21 mouse cellular contexts compared by ENCODE assay signal in the genomic region with DNA sequence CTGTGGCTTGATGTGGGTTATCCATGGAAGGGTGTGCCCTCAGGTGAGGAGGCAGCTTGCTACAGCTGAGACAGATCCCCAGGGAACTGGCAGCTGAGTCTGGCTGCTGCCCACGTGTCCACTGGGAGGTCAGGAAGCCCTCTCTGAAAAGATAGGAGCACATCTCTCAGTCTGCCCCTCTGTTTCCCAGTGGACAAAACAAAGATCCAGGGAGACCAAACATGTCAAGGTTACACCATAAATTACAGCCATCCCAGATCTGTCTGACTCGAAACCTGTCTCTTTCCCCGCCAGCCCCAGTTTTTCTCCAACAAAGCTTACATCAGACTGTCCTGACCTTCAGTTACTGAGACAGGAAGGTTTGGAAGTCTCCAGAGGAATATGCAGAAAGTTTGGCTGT. TPM values are rescaled to one million over a fixed set of nuclear protein-coding genes. Genes with fewer than 3 reads are reported as not detected.
DNase-seq lines count a peak whose midpoint lies in the region; ATAC-seq and TF ChIP-seq lines count a peak whose summit lies in the region.
"Had no signal": no experiment of that assay in that cellular context is flagged by ENCODE, and none has a peak within 500 bp of the region (broad histone marks: within the 10 kb centered on the region; RNA-seq: fewer than 3 reads in every experiment).

No protein-coding gene starts in this region.

- ATAC-seq in midbrain, embryonic 15.5 days (replicated peaks) = no peak
- ATAC-seq in midbrain, postnatal 0 days (ENCODE audit: low FRiP score) = no peak
- no peak for ATAC-seq in hindbrain, embryonic 12.5 days (ENCODE audit: low FRiP score)
- no peak for ATAC-seq in midbrain, embryonic 16.5 days

- peak; percentile 42 for DNase-seq in adrenal gland, adult 8-10 months
- no peak for DNase-seq in adrenal gland, adult 18-20 months (ENCODE audit: low spot score in 2 of 2)
- no peak for DNase-seq in midbrain, postnatal 0 days (ENCODE audit: low spot score)
- DNase-seq in B cell, adult 2 months = no peak
- no peak for DNase-seq in thymus, adult 2 months
- DNase-seq: gastrocnemius, postnatal 25 days; heart, adult 2 months; kidney, adult 11 months; liver, embryonic 13.5 days; lung, postnatal 4 days had no signal

- no peak for TF ChIP-seq CTCF in midbrain, postnatal 0 days (IDR thresholded peaks at IDR 0.05)
- no peak for TF ChIP-seq CTCF in thymus, adult 2 months (IDR thresholded peaks at IDR 0.05; ENCODE audit: borderline replicate concordance, control insufficient read depth, extremely low read depth, insufficient read depth, low read length, poor library complexity)

- no peaks in the 10 kb centered on the region for H3K27me3 ChIP-seq in midbrain, embryonic 15.5 days (replicated peaks)
- no peaks in the 10 kb centered on the region for H3K27me3 ChIP-seq in midbrain, postnatal 0 days (ENCODE audit: insufficient read depth, low read length)
- H3K27me3 ChIP-seq in hindbrain, embryonic 12.5 days = no peaks in the 10 kb centered on the region
- H3K27me3 ChIP-seq in midbrain, embryonic 16.5 days (ENCODE audit: control insufficient read depth, insufficient read depth, low read depth, low read length) = no peaks in the 10 kb centered on the region
- no peaks in the 10 kb centered on the region for H3K27me3 ChIP-seq in thymus, adult 2 months (ENCODE audit: control insufficient read depth, insufficient read depth, low read length)
- H3K27me3 ChIP-seq: CH12.LX; limb, embryonic 13.5 days; liver, embryonic 13.5 days; midbrain, embryonic 12.5 days had no signal

- H3K4me1 ChIP-seq in midbrain, embryonic 15.5 days = peaks cover 20% of the 10 kb centered on the region
- H3K4me1 ChIP-seq in midbrain, postnatal 0 days (ENCODE audit: insufficient read depth, low read length) = no peaks in the 10 kb centered on the region; the same call in 1 of the 2 replicates
- H3K4me1 ChIP-seq in hindbrain, embryonic 12.5 days = peaks cover 29% of the 10 kb centered on the region
- peaks cover 14% of the 10 kb centered on the region for H3K4me1 ChIP-seq in midbrain, embryonic 16.5 days (ENCODE audit: control insufficient read depth, insufficient read depth, low read length)
- no peaks in the 10 kb centered on the region for H3K4me1 ChIP-seq in thymus, adult 2 months (replicated peaks; ENCODE audit: control insufficient read depth, insufficient read depth, low read length)
- H3K4me1 ChIP-seq: liver, embryonic 13.5 days; stomach, embryonic 15.5 days had no signal

- no peaks in the 10 kb centered on the region for H3K36me3 ChIP-seq in midbrain, embryonic 15.5 days (replicated peaks)
- no peaks in the 10 kb centered on the region for H3K36me3 ChIP-seq in midbrain, postnatal 0 days (ENCODE audit: insufficient read depth, low read length)
- no peaks in the 10 kb centered on the region for H3K36me3 ChIP-seq in hindbrain, embryonic 12.5 days
- H3K36me3 ChIP-seq in midbrain, embryonic 16.5 days (ENCODE audit: control insufficient read depth, insufficient read depth, low read length) = no peaks in the 10 kb centered on the region
- no peaks in the 10 kb centered on the region for H3K36me3 ChIP-seq in thymus, adult 2 months (ENCODE audit: control insufficient read depth, insufficient read depth, low read length)
- H3K36me3 ChIP-seq: heart, embryonic 15.5 days; limb, embryonic 13.5 days; liver, embryonic 13.5 days; lung, embryonic 15.5 days; midbrain, embryonic 12.5 days; stomach, embryonic 15.5 days had no signal

- WGBS in midbrain, embryonic 15.5 days = 64% methylated on average over 3 of the region's 3 CpGs
- 62% methylated on average over 3 of the region's 3 CpGs for WGBS in midbrain, postnatal 0 days
- 61% methylated on average over 3 of the region's 3 CpGs for WGBS in hindbrain, embryonic 12.5 days
- 73% methylated on average over 3 of the region's 3 CpGs for WGBS in midbrain, embryonic 16.5 days
- 82% methylated on average over 3 of the region's 3 CpGs for WGBS in thymus, adult 2 months

- 0 out of 2 replicates have a peak overlapping the region, but pooled peaks have one; percentile 32 for H3K27ac ChIP-seq in midbrain, embryonic 15.5 days
- no peak overlapping the region for H3K27ac ChIP-seq in midbrain, postnatal 0 days (ENCODE audit: low read depth, low read length)
- peak overlapping the region; percentile 60 for H3K27ac ChIP-seq in hindbrain, embryonic 12.5 days
- H3K27ac ChIP-seq in midbrain, embryonic 16.5 days (ENCODE audit: low read length) = peak overlapping the region; percentile 31; the same call in 1 of the 2 replicates
- no peak overlapping the region for H3K27ac ChIP-seq in thymus, adult 2 months (ENCODE audit: control insufficient read depth, insufficient read depth, low read length)
- H3K27ac ChIP-seq: heart, adult 2 months; heart, embryonic 15.5 days; limb, embryonic 13.5 days; liver, embryonic 13.5 days; lung, embryonic 15.5 days; stomach, embryonic 15.5 days had no signal

- no peak overlapping the region for H3K4me2 ChIP-seq in midbrain, embryonic 15.5 days
- no peak overlapping the region for H3K4me2 ChIP-seq in midbrain, postnatal 0 days (ENCODE audit: low read depth, low read length, poor library complexity, severe bottlenecking)
- H3K4me2 ChIP-seq in hindbrain, embryonic 12.5 days (replicated peaks) = no peak overlapping the region
- no peak overlapping the region for H3K4me2 ChIP-seq in midbrain, embryonic 16.5 days (ENCODE audit: low read length)
- H3K4me2 ChIP-seq: heart, embryonic 15.5 days; limb, embryonic 13.5 days; liver, embryonic 13.5 days; lung, embryonic 15.5 days; midbrain, embryonic 12.5 days; stomach, embryonic 15.5 days had no signal

- H3K9ac ChIP-seq in midbrain, embryonic 15.5 days = no peak overlapping the region
- no peak overlapping the region for H3K9ac ChIP-seq in midbrain, postnatal 0 days (replicated peaks; ENCODE audit: low read length, poor library complexity, severe bottlenecking)
- H3K9ac ChIP-seq in hindbrain, embryonic 12.5 days = no peak overlapping the region
- H3K9ac ChIP-seq in midbrain, embryonic 16.5 days (ENCODE audit: low read depth, low read length) = no peak overlapping the region
- H3K9ac ChIP-seq: heart, embryonic 15.5 days; limb, embryonic 13.5 days; liver, embryonic 13.5 days; lung, embryonic 15.5 days; midbrain, embryonic 12.5 days; stomach, embryonic 15.5 days had no signal

- H3K4me3 ChIP-seq in midbrain, embryonic 15.5 days = no peak overlapping the region
- H3K4me3 ChIP-seq in midbrain, postnatal 0 days (ENCODE audit: low read depth, low read length) = no peak overlapping the region
- H3K4me3 ChIP-seq in hindbrain, embryonic 12.5 days = no peak overlapping the region
- no peak overlapping the region for H3K4me3 ChIP-seq in midbrain, embryonic 16.5 days (ENCODE audit: low read depth, low read length)
- H3K4me3 ChIP-seq in thymus, adult 2 months (ENCODE audit: control insufficient read depth, insufficient read depth, low read length) = no peak overlapping the region
- H3K4me3 ChIP-seq: heart, adult 2 months; heart, embryonic 15.5 days; limb, embryonic 13.5 days; liver, embryonic 13.5 days; lung, embryonic 15.5 days; midbrain, embryonic 12.5 days; stomach, embryonic 15.5 days had no signal

- no peaks in the 10 kb centered on the region; the same call in 1 of the 2 replicates for H3K9me3 ChIP-seq in midbrain, embryonic 15.5 days
- H3K9me3 ChIP-seq in midbrain, postnatal 0 days (ENCODE audit: low read length) = no peaks in the 10 kb centered on the region
- H3K9me3 ChIP-seq in hindbrain, embryonic 12.5 days (replicated peaks) = no peaks in the 10 kb centered on the region
- no peaks in the 10 kb centered on the region for H3K9me3 ChIP-seq in midbrain, embryonic 16.5 days (replicated peaks; ENCODE audit: control insufficient read depth, low read length, poor library complexity, severe bottlenecking)
- H3K9me3 ChIP-seq: heart, embryonic 15.5 days; liver, embryonic 13.5 days; lung, embryonic 15.5 days; midbrain, embryonic 12.5 days; stomach, embryonic 15.5 days had no signal

- TF ChIP-seq POLR2A in thymus, adult 2 months (IDR thresholded peaks at IDR 0.05; ENCODE audit: control insufficient read depth, extremely low read depth, insufficient read depth, low read length, poor library complexity) = no peak

RNA-seq across cellular contexts. Expression of gene Chst8, which starts 53.8 kb away (rescaled TPM):
- total RNA-seq in adrenal gland, adult 8-10 months (2022) = 10 to 100 TPM in 3 of 4 experiments, 1 to 10 TPM in 1; 7.1 to 29.9 (median 13.8) TPM
- total RNA-seq in adrenal gland, adult 18-20 months (2021) = 10 to 100 TPM; 10.6 to 12.7 TPM
- 17.1 TPM in 2 replicates for polyA plus RNA-seq in midbrain, embryonic 15.5 days (2015; fragmentation: Nextera tagmentation; extraction: Ambion mirVana)
- 17.4 and 20.1 TPM in 2 replicates for total RNA-seq in midbrain, postnatal 0 days (2014; rRNA removed)
- 13.5 and 16.2 TPM in 2 replicates for polyA plus RNA-seq in midbrain, postnatal 0 days (2015; fragmentation: Nextera tagmentation; extraction: Ambion mirVana)
- polyA plus RNA-seq in hindbrain, embryonic 12.5 days (2016; fragmentation: Nextera tagmentation; extraction: Ambion mirVana) = 22.4 and 24.7 TPM in 2 replicates
- polyA plus RNA-seq in midbrain, embryonic 16.5 days (2015; fragmentation: Nextera tagmentation; extraction: Ambion mirVana) = 12.7 and 15.3 TPM in 2 replicates
- polyA plus RNA-seq in thymus, adult 2 months (2012; rRNA removed) = 6.1 and 6.3 TPM in 2 replicates
- total RNA-seq: hematopoietic stem cell, adult 5-6 weeks; MEL had no signal

Comparison
In these comparisons a context has a peak if more than half of its experiments do, and no peak if none do; other contexts are left out.
1. H3K27ac ChIP-seq: peak in midbrain, embryonic 15.5 days (single experiment), hindbrain, embryonic 12.5 days (single experiment) and midbrain, embryonic 16.5 days (single experiment); none in midbrain, postnatal 0 days (single experiment) and thymus, adult 2 months (single experiment).